Mouse (Mus musculus) ES-E14 (cell line): Measurements from ENCODE around the gene Nab1.
A peak's percentile ranks its signal among the peaks of the same experiment; 100 is the strongest.

Source experiments
- CHD2 ChIP-seq: IDR thresholded peaks from 2 replicates; pipeline ENCODE4 v1.6.1; 2014; ENCODE audit warnings: mild to moderate bottlenecking, low read depth, low read length, inconsistent platforms
- HCFC1 ChIP-seq: IDR thresholded peaks from 2 replicates; pipeline ENCODE4 v1.6.1; 2012; ENCODE audit warnings: low read length, inconsistent platforms, borderline replicate concordance; ENCODE audit not compliant: insufficient read depth
- MAFK ChIP-seq: IDR thresholded peaks from 2 replicates; pipeline ENCODE4 v1.6.1; 2014; ENCODE audit warnings: mild to moderate bottlenecking, low read depth, low read length, inconsistent platforms; ENCODE audit not compliant: insufficient read depth
- ZC3H11A ChIP-seq: IDR thresholded peaks from 2 replicates; pipeline ENCODE4 v1.6.1; 2012; ENCODE audit warnings: low read depth, mild to moderate bottlenecking, inconsistent platforms, low read length, borderline replicate concordance
- ZNF384 ChIP-seq: IDR thresholded peaks from 2 replicates; pipeline ENCODE4 v1.6.1; 2012; ENCODE audit warnings: low read depth, low read length, inconsistent platforms

DNA sequence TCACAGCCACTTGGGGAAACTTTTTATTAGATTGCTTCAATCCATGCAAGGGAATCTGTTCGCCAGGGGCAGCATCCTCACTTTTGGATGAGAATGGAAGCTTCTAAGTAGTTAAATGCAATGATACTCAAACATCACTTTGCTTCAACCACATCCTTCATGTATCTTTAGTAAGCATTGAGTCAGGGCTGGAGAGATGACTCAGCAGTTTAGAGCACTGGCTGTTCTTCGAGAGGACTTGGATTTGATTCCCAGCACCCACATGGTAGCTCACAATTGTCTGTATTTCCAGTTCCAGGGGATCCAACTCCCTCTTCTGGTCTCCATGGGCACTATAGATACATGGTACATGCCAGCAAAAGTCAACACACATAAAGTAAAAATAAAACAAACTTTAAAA lies 77.4 kb downstream of the Nab1 start:
- TF ChIP-seq MAFK: peak; percentile 69
- TF ChIP-seq ZC3H11A: no peak
- TF ChIP-seq CHD2: no peak
- no peak for TF ChIP-seq ZNF384
- no peak for TF ChIP-seq HCFC1
